Comparison of ENCODE assay signal across 17 mouse cellular contexts in the genomic region with DNA sequence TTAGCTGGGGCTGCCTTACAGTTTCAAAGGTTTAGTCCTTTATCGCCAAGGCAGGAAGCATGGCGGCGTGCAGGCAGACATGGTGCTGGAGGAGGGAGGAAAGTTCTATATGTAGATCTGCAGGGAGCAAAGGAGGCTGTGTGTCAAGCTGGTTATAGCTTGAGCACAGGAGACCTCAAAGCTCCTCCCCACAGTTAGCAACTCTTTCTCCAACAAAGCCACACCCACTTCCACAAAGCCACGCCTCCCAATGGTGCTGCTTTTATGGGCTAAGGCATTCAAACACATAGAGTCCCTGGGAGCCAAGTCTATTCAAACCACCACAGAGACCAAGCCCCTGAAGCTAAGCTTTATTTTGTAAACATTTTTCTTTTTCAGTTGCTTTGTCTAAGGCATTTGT. TPM values are rescaled to one million over a fixed set of nuclear protein-coding genes. Genes with fewer than 3 reads are reported as not detected.
DNase-seq lines count a peak whose midpoint lies in the region; ATAC-seq and TF ChIP-seq lines count a peak whose summit lies in the region.
"Had no signal": no experiment of that assay in that cellular context is flagged by ENCODE, and none has a peak within 500 bp of the region (broad histone marks: within the 10 kb centered on the region; RNA-seq: fewer than 3 reads in every experiment).

No protein-coding gene starts in this region.

- DNase-seq in liver, adult 2 months (ENCODE audit: extremely low read depth, low read depth, low spot score), result peak; percentile 39
- DNase-seq in 416B (ENCODE audit: low read depth), result peak; percentile 16
- DNase-seq in ES-CJ7 (ENCODE audit: low read depth, low spot score), result peak; percentile 82
- peak; percentile 31 for DNase-seq in embryo, embryonic 11 days
- DNase-seq in left cerebral cortex, adult 8-10 months (ENCODE audit: low spot score in 2 of 2), result no peak
- DNase-seq: cerebellum, adult 8-10 months; gastrocnemius, postnatal 25 days; kidney, postnatal 14 days had no signal

- TF ChIP-seq POLR2A in liver, adult 2 months (IDR thresholded peaks at IDR 0.05; ENCODE audit: extremely low read depth, insufficient read depth, low read length), result no peak

- H3K4me3 ChIP-seq in liver, adult 2 months (ENCODE audit: insufficient read depth, low read depth, low read length), result no peak overlapping the region
- no peak overlapping the region for H3K4me3 ChIP-seq in liver, embryonic 12.5 days
- H3K4me3 ChIP-seq: erythroblast, embryonic 14.5 days; heart, embryonic 13.5 days; intestine, embryonic 15.5 days; neural tube, embryonic 12.5 days had no signal

- no peak for TF ChIP-seq CTCF in liver, adult 2 months (IDR thresholded peaks at IDR 0.05; ENCODE audit: low read depth, low read length)

- H3K79me2 ChIP-seq in liver, adult 2 months (ENCODE audit: control insufficient read depth, insufficient read depth, low read length), result peaks cover 3% of the 10 kb centered on the region; the same call in 1 of the 2 replicates

- no peak for ATAC-seq in liver, embryonic 12.5 days
- ATAC-seq in megakaryocyte, adult 5-6 weeks (ENCODE audit: poor library complexity, severe bottlenecking), result no peak
- ATAC-seq: intestine, embryonic 15.5 days; midbrain, embryonic 16.5 days had no signal

- no peaks in the 10 kb centered on the region for H3K27me3 ChIP-seq in liver, adult 2 months (ENCODE audit: control insufficient read depth, insufficient read depth, low read length)
- H3K27me3 ChIP-seq in liver, embryonic 12.5 days (replicated peaks), result no peaks in the 10 kb centered on the region
- H3K27me3 ChIP-seq: heart, embryonic 13.5 days; intestine, embryonic 15.5 days; neural tube, embryonic 12.5 days had no signal

- no peak overlapping the region for H3K9ac ChIP-seq in liver, adult 2 months (ENCODE audit: low read depth, low read length)
- no peak overlapping the region for H3K9ac ChIP-seq in liver, embryonic 12.5 days
- H3K9ac ChIP-seq: heart, embryonic 13.5 days; intestine, embryonic 15.5 days; neural tube, embryonic 12.5 days had no signal

- H3K36me3 ChIP-seq in liver, adult 2 months (ENCODE audit: control insufficient read depth, insufficient read depth, low read length), result no peaks in the 10 kb centered on the region
- peaks cover 42% of the 10 kb centered on the region for H3K36me3 ChIP-seq in liver, embryonic 12.5 days
- H3K36me3 ChIP-seq: intestine, embryonic 15.5 days; neural tube, embryonic 12.5 days had no signal

- H3K4me1 ChIP-seq in liver, adult 2 months (ENCODE audit: control insufficient read depth, insufficient read depth, low read length), result peaks cover 4% of the 10 kb centered on the region; the same call in 1 of the 2 replicates
- H3K4me1 ChIP-seq in liver, embryonic 12.5 days, result peaks cover 70% of the 10 kb centered on the region

- H3K9me3 ChIP-seq in liver, embryonic 12.5 days (replicated peaks), result no peaks in the 10 kb centered on the region
- H3K9me3 ChIP-seq: G1E; heart, embryonic 13.5 days; intestine, embryonic 15.5 days; neural tube, embryonic 12.5 days had no signal

- no peak overlapping the region for H3K4me2 ChIP-seq in liver, embryonic 12.5 days
- H3K4me2 ChIP-seq: heart, embryonic 13.5 days; intestine, embryonic 15.5 days; neural tube, embryonic 12.5 days had no signal

- WGBS in liver, adult 2 months, result 73% methylated on average over 4 of the region's 4 CpGs
- 56% methylated on average over 4 of the region's 4 CpGs for WGBS in liver, embryonic 12.5 days (ENCODE audit: insufficient replicate concordance)

- no peak overlapping the region for H3K27ac ChIP-seq in liver, adult 2 months (replicated peaks; ENCODE audit: insufficient read depth, low read depth, low read length)
- H3K27ac ChIP-seq in liver, embryonic 12.5 days, result no peak overlapping the region
- H3K27ac ChIP-seq: heart, embryonic 13.5 days; intestine, embryonic 15.5 days; macrophage; neural tube, embryonic 12.5 days had no signal

RNA-seq across cellular contexts. Expression of a gene that starts 2.3 kb away (rescaled TPM):
- total RNA-seq in liver, adult 2 months (2014; rRNA removed), result 27.4 and 38.2 TPM in 2 replicates
- 44.5 and 44.6 TPM in 2 replicates for polyA plus RNA-seq in liver, adult 2 months (2012; rRNA removed)
- polyA plus RNA-seq in liver, embryonic 12.5 days (2016; fragmentation: Nextera tagmentation; extraction: Ambion mirVana), result 43.7 and 46.7 TPM in 2 replicates
- 24.6 and 32.3 TPM in 2 replicates for total RNA-seq in megakaryocyte, adult 5-6 weeks (2015)
- 14.1 and 17.1 TPM in 2 replicates for total RNA-seq in megakaryocyte, adult 5-6 weeks (2017)
- 1 to 10 TPM; 3.6 to 6.7 (median 5.4) TPM for total RNA-seq in left cerebral cortex, adult 8-10 months (2022)

RNA-seq across cellular contexts. Expression of a gene that starts 20.5 kb away (rescaled TPM):
- 11.2 and 30.9 TPM in 2 replicates for total RNA-seq in liver, adult 2 months (2014; rRNA removed)
- polyA plus RNA-seq in liver, adult 2 months (2012; rRNA removed), result 21.7 and 23.4 TPM in 2 replicates
- polyA plus RNA-seq in liver, embryonic 12.5 days (2016; fragmentation: Nextera tagmentation; extraction: Ambion mirVana), result 107 and 112 TPM in 2 replicates
- 4.3 and 6.0 TPM in 2 replicates for total RNA-seq in megakaryocyte, adult 5-6 weeks (2015)
- 6.1 and 7.2 TPM in 2 replicates for total RNA-seq in megakaryocyte, adult 5-6 weeks (2017)
- 10 to 100 TPM; 16.1 to 19.6 (median 17.7) TPM for total RNA-seq in left cerebral cortex, adult 8-10 months (2022)

Comparison
In these comparisons a context has a peak if more than half of its experiments do, and no peak if none do; other contexts are left out.
1. DNase-seq: peak in liver, adult 2 months (single experiment), 416B (single experiment), ES-CJ7 (single experiment) and embryo, embryonic 11 days (single experiment); none in left cerebral cortex, adult 8-10 months (0 of 2).